In the genomic region with DNA sequence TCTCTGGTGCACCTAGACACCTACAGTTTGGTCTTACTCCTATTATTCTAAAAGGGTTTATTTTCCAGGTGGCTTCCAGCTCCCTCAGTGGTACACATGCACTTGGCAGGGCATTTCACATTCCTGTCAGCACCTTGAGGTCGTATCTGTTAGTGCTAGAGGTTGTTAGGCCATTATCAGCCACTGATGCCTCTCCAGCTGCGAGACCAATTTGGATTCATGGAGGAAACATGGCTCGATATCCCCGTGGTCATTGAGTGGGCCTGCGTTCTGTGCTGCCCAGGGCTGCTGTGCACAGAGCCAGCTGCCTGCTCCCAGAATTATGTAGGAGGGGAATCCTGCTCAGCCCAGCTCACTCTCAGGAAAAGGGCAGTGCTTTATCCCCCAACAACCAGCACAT, we compare ENCODE assay signal across 27 mouse cellular contexts.
A peak's percentile ranks its signal among the peaks of the same experiment; 100 is the strongest.
DNase-seq lines count a peak whose midpoint lies in the region; ATAC-seq and TF ChIP-seq lines count a peak whose summit lies in the region.
"Had no signal": no experiment of that assay in that cellular context is flagged by ENCODE, and none has a peak within 500 bp of the region (broad histone marks: within the 10 kb centered on the region; RNA-seq: fewer than 3 reads in every experiment).

No protein-coding gene starts in this region.

- ATAC-seq in heart, embryonic 15.5 days (replicated peaks; ENCODE audit: insufficient number of reproducible peaks, insufficient read depth, low FRiP score, low read depth) = peak; percentile 90
- ATAC-seq in monocyte, adult 5-6 weeks (replicated peaks; ENCODE audit: insufficient number of reproducible peaks, low FRiP score, low TSS enrichment, poor library complexity, severe bottlenecking) = no peak
- ATAC-seq: forebrain, postnatal 0 days; hindbrain, postnatal 0 days; intestine, embryonic 16.5 days; midbrain, embryonic 16.5 days had no signal

- TF ChIP-seq CTCF in brain, embryonic 14.5 days (IDR thresholded peaks at IDR 0.05; ENCODE audit: borderline replicate concordance, extremely low read depth, insufficient read depth, insufficient read length) = no peak
- no peak for TF ChIP-seq CTCF in lung, adult 2 months (IDR thresholded peaks at IDR 0.05; ENCODE audit: insufficient read depth, low read length)

- H3K27ac ChIP-seq in heart, embryonic 15.5 days = peak overlapping the region; percentile 78
- H3K27ac ChIP-seq: hindbrain, embryonic 12.5 days; hindbrain, postnatal 0 days; kidney, postnatal 0 days; limb, embryonic 12.5 days; liver, embryonic 15.5 days; lung, embryonic 15.5 days; midbrain, embryonic 10.5 days had no signal

- H3K9ac ChIP-seq in heart, embryonic 15.5 days = no peak overlapping the region
- H3K9ac ChIP-seq: forebrain, postnatal 0 days; hindbrain, embryonic 12.5 days; limb, embryonic 12.5 days; liver, embryonic 15.5 days; lung, embryonic 15.5 days had no signal

- no peak overlapping the region for H3K4me3 ChIP-seq in heart, embryonic 15.5 days
- no peak overlapping the region for H3K4me3 ChIP-seq in lung, adult 2 months (replicated peaks; ENCODE audit: extremely low read depth, low read depth, low read length)
- H3K4me3 ChIP-seq: erythroblast, embryonic 14.5 days; hindbrain, embryonic 12.5 days; limb, embryonic 12.5 days; liver, embryonic 15.5 days; lung, embryonic 15.5 days; midbrain, embryonic 10.5 days had no signal

- peaks cover 15% of the 10 kb centered on the region for H3K4me1 ChIP-seq in heart, embryonic 15.5 days (replicated peaks)
- no peaks in the 10 kb centered on the region for H3K4me1 ChIP-seq in lung, adult 2 months (ENCODE audit: control insufficient read depth, insufficient read depth, low read length)
- H3K4me1 ChIP-seq: limb, embryonic 12.5 days; liver, embryonic 15.5 days; lung, embryonic 15.5 days had no signal

- TF ChIP-seq POLR2A in brain, embryonic 14.5 days (IDR thresholded peaks at IDR 0.05; ENCODE audit: borderline replicate concordance, extremely low read depth, insufficient read depth, insufficient read length, poor library complexity, severe bottlenecking) = no peak
- no peak for TF ChIP-seq POLR2A in lung, adult 2 months (IDR thresholded peaks at IDR 0.05; ENCODE audit: borderline replicate concordance, extremely low read depth, low read depth, low read length)

- peak; percentile 1 for DNase-seq in brain, embryonic 14.5 days (ENCODE audit: low read depth)
- peak; percentile 15 for DNase-seq in heart, adult 8-10 months (ENCODE audit: low spot score)
- peak; percentile 2 to 11 for DNase-seq in heart, postnatal 36 days
- no peak for DNase-seq in lung, adult 2 months
- DNase-seq in natural killer cell, adult 2 months (ENCODE audit: low spot score in 2 of 2) = no peak
- DNase-seq: adrenal gland, postnatal 25 days; B cell, adult 2 months; cerebellum, adult 18-20 months; cerebellum, postnatal 10 days; forebrain, postnatal 0 days; kidney, adult 8-10 months; layer of hippocampus, postnatal 36 days; retina, postnatal 1 day; right cerebral cortex, postnatal 25 days; thymus, postnatal 25 days had no signal

- H3K27me3 ChIP-seq in heart, embryonic 15.5 days = no peaks in the 10 kb centered on the region
- H3K27me3 ChIP-seq: hindbrain, embryonic 12.5 days; liver, embryonic 15.5 days; lung, embryonic 15.5 days had no signal

- 19% methylated on average over 5 of the region's 5 CpGs for WGBS in heart, embryonic 15.5 days
- 51% methylated on average over 5 of the region's 5 CpGs for WGBS in lung, adult 2 months

- no peaks in the 10 kb centered on the region for H3K36me3 ChIP-seq in heart, embryonic 15.5 days
- H3K36me3 ChIP-seq: hindbrain, embryonic 12.5 days; limb, embryonic 12.5 days; liver, embryonic 15.5 days; lung, embryonic 15.5 days; midbrain, embryonic 10.5 days had no signal

- intact Hi-C loops in heart, postnatal 36 days (cut with DNase I) = no loop called here

- H3K4me2 ChIP-seq in heart, embryonic 15.5 days = no peak overlapping the region
- H3K4me2 ChIP-seq: hindbrain, embryonic 12.5 days; limb, embryonic 12.5 days; liver, embryonic 15.5 days; lung, embryonic 15.5 days had no signal

- no peaks in the 10 kb centered on the region for H3K9me3 ChIP-seq in heart, embryonic 15.5 days (replicated peaks)
- H3K9me3 ChIP-seq: hindbrain, embryonic 12.5 days; liver, embryonic 15.5 days; lung, embryonic 15.5 days had no signal

Comparison
In these comparisons a context has a peak if more than half of its experiments do, and no peak if none do; other contexts are left out.
1. DNase-seq: peak in brain, embryonic 14.5 days (single experiment), heart, adult 8-10 months (single experiment) and heart, postnatal 36 days (2 of 2); none in lung, adult 2 months (single experiment) and natural killer cell, adult 2 months (0 of 2).